Mouse (Mus musculus): ENCODE results near the gene Cbx8. TPM values are rescaled to one million over a fixed set of nuclear protein-coding genes. Genes with fewer than 3 reads are reported as not detected.

The Cbx8 gene
- polyA plus RNA-seq, 1 experiment from 2014 or later, result 10.1 TPM

DNA sequence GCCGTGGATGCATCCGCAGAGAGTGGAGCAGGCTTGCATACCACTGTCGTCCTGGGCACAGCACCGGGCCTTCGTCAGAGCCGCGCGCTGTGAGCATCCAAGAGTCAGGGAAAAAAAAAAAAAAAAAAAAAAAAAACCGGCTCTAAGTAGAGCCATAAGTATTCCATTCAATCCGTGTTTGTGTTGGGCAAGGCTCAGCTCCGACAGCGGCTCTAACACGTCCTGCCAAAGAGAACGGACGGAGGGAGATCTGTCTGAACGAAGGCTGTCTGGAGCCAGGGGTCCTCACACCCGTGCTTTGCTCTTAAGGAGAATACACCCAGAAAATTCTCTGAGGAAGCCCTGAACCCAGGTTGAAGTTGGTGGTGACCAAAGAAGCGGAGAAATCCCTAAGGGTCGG, 6.1 kb downstream of the Cbx8 start:
- Histone ChIP-seq H3K4me3 (ENCODE audit: low read depth, low read length) (peak overlapping the region; percentile 38), H3K36me3 (ENCODE audit: control insufficient read depth, insufficient read depth, low read length) (peaks cover 31% of the 10 kb centered on the region), H3K4me1 (ENCODE audit: control insufficient read depth, insufficient read depth, low read length) (peaks cover 22% of the 10 kb centered on the region), H3K27ac (replicated peaks; ENCODE audit: low read depth, low read length) (no peak overlapping the region), H3K9ac (ENCODE audit: low read depth, low read length) (no peak overlapping the region), H3K27me3 (replicated peaks; ENCODE audit: control insufficient read depth, insufficient read depth, low read length) (peaks cover 47% of the 10 kb centered on the region), H3K4me2 (ENCODE audit: low read depth, low read length) (peak overlapping the region; percentile 58), H3K9me3 (ENCODE audit: control insufficient read depth, low read length) (no peaks in the 10 kb centered on the region)
- 3% methylated on average over 19 of the region's 19 CpGs for WGBS
- DNase-seq (ENCODE audit: low spot score) (no peak), ATAC-seq (ENCODE audit: low read depth) (0 out of 2 replicates have a peak, but pooled peaks have one; percentile 20)

DNA sequence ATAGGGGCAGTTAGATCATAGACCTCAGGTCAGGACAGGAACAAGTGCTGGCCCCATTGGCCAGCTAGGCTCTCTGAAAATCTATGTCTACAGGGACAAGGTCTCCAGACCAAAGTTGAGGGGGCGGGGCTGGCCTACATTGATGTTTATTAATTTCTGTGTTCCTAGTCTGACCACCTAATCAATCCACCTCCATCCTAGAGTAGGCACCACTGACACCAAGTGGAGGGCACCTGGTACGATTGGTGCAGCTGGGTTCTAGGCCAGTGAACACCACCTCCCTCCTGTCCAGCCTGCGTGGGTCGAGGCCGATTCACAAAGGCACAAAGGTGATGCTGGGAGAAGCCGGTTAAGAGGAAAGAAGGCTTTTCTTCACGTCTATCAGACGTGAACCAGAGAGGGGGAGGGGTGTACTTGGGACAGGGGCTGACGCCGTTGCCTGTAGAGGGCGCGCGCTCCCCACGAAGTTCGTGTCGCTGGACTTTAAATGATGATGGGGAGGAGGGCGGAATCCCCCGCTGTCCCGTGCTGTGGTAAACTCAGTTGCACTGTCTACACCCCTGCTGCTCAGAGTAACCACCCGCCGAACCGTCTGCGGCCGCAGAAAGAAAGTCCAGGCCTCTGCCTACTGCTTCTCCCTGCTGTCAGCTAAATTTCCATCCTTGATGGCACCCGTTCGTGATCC, 6.8 kb downstream of the Cbx8 start:
- H3K4me2 ChIP-seq (ENCODE audit: low read depth, low read length), result peak overlapping the region; percentile 58
- ATAC-seq (ENCODE audit: low read depth) (peak; percentile 72), DNase-seq (ENCODE audit: low spot score) (peak; percentile 89)
- peaks cover 20% of the 10 kb centered on the region for H3K4me1 ChIP-seq (ENCODE audit: control insufficient read depth, insufficient read depth, low read length)
- WGBS, result 2% methylated on average over 26 of the region's 26 CpGs
- no peak overlapping the region for H3K9ac ChIP-seq (ENCODE audit: low read depth, low read length)
- H3K27ac ChIP-seq (replicated peaks; ENCODE audit: low read depth, low read length), result no peak overlapping the region
- peaks cover 35% of the 10 kb centered on the region for H3K36me3 ChIP-seq (ENCODE audit: control insufficient read depth, insufficient read depth, low read length)
- no peaks in the 10 kb centered on the region for H3K9me3 ChIP-seq (ENCODE audit: control insufficient read depth, low read length)
- peak overlapping the region; percentile 38 for H3K4me3 ChIP-seq (ENCODE audit: low read depth, low read length)
- H3K27me3 ChIP-seq (replicated peaks; ENCODE audit: control insufficient read depth, insufficient read depth, low read length), result peaks cover 44% of the 10 kb centered on the region

DNA sequence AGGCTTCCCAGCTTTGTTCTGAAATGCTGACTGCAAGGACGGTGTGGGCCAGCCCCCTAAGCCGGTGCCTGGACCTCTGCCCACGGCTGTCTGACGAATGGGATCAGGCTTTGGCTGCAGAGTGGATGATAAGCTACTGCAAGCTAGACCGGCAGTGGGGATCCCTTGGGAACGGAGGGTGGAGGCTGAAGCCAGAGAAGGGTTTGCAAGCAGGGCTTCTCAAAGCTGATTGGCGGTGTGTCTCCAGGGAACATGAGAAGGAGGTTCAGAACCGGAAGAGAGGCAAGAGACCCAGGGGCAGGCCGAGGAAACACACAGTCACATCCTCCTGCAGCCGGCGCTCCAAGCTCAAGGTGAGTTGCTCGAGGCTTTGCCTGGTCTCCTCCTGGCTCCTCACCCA, 14.6 kb downstream of the Cbx8 start:
- DNase-seq (ENCODE audit: low spot score), result peak; percentile 87
- H3K4me2 ChIP-seq (ENCODE audit: low read depth, low read length), result peak overlapping the region; percentile 74
- peaks cover 6% of the 10 kb centered on the region; the same call in 1 of the 2 replicates for H3K27me3 ChIP-seq (replicated peaks; ENCODE audit: control insufficient read depth, insufficient read depth, low read length)
- H3K9ac ChIP-seq (ENCODE audit: low read depth, low read length), result peak overlapping the region; percentile 32; the same call in 1 of the 2 replicates
- no peak overlapping the region for H3K4me3 ChIP-seq (ENCODE audit: low read depth, low read length)
- H3K36me3 ChIP-seq (ENCODE audit: control insufficient read depth, insufficient read depth, low read length), result peaks cover 51% of the 10 kb centered on the region
- no peaks in the 10 kb centered on the region for H3K9me3 ChIP-seq (ENCODE audit: control insufficient read depth, low read length)
- WGBS, result 36% methylated on average over 12 of the region's 12 CpGs
- H3K27ac ChIP-seq (replicated peaks; ENCODE audit: low read depth, low read length), result no peak overlapping the region
- peaks cover 34% of the 10 kb centered on the region for H3K4me1 ChIP-seq (ENCODE audit: control insufficient read depth, insufficient read depth, low read length)
- ATAC-seq (ENCODE audit: low read depth), result no peak

DNA sequence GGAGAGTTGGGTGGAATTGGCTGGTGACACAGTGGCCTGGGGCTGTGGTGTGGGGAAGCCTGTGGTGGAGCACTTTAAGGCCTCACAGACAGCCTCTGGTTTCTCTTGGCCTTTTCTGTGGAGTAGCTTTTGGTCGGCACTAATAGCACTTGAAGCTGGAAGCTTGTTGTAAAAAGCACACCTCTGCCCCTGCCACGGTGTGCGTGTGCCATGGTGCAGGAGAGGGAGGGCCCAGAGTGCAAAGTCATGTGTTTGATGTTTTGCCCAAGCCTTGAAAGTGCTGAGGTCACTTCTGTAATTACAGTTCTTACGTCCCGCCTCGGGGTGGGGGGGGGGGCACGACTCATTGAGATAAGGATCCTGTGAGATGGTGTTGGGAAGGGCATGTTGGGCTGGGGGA, 16.5 kb downstream of the Cbx8 start:
- Histone ChIP-seq H3K27me3 (replicated peaks; ENCODE audit: control insufficient read depth, insufficient read depth, low read length) (peaks cover 10% of the 10 kb centered on the region; the same call in 1 of the 2 replicates), H3K36me3 (ENCODE audit: control insufficient read depth, insufficient read depth, low read length) (peaks cover 33% of the 10 kb centered on the region), H3K4me3 (ENCODE audit: low read depth, low read length) (peak overlapping the region; percentile 96)

DNA sequence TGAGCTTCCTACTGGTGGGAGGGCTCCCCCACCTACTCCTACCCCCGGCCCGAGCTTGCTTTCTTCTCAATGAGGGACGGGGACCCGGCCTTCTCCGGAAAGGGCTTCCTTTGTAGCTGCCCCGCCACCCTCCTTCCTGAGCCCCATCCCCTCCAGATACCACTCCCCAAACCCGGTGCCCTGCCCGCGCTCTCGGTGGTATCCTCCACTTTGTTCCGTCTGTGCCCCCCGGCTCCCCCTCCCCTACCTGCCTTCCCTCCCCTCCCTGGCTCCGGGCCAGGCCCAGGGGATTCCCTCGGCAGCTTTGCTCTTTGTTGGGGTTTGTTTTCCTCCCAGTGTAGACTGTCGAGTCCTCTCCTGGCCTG, 17.2 kb downstream of the Cbx8 start:
- peak overlapping the region; percentile 92 for H3K9ac ChIP-seq (ENCODE audit: low read depth, low read length)
- H3K27me3 ChIP-seq (replicated peaks; ENCODE audit: control insufficient read depth, insufficient read depth, low read length), result peaks cover 10% of the 10 kb centered on the region; the same call in 1 of the 2 replicates
- WGBS, result 2% methylated on average over 13 of the region's 15 CpGs
- H3K4me3 ChIP-seq (ENCODE audit: low read depth, low read length), result peak overlapping the region; percentile 96
- peak overlapping the region; percentile 74 for H3K4me2 ChIP-seq (ENCODE audit: low read depth, low read length)
- peak overlapping the region; percentile 92 for H3K27ac ChIP-seq (replicated peaks; ENCODE audit: low read depth, low read length)
- peak; percentile 0; the same call in 1 of the 2 replicates for ATAC-seq (ENCODE audit: low read depth)
- H3K4me1 ChIP-seq (ENCODE audit: control insufficient read depth, insufficient read depth, low read length), result peaks cover 34% of the 10 kb centered on the region
- H3K9me3 ChIP-seq (ENCODE audit: control insufficient read depth, low read length), result no peaks in the 10 kb centered on the region
- DNase-seq (ENCODE audit: low spot score), result peak; percentile 70
- peaks cover 27% of the 10 kb centered on the region for H3K36me3 ChIP-seq (ENCODE audit: control insufficient read depth, insufficient read depth, low read length)

More for the DNA sequence above, 16.5 kb downstream of the Cbx8 start:
- no peak for DNase-seq (ENCODE audit: low spot score)
- Histone ChIP-seq H3K9ac (ENCODE audit: low read depth, low read length) (peak overlapping the region; percentile 92), H3K4me1 (ENCODE audit: control insufficient read depth, insufficient read depth, low read length) (peaks cover 34% of the 10 kb centered on the region), H3K9me3 (ENCODE audit: control insufficient read depth, low read length) (no peaks in the 10 kb centered on the region), H3K4me2 (ENCODE audit: low read depth, low read length) (peak overlapping the region; percentile 74), H3K27ac (replicated peaks; ENCODE audit: low read depth, low read length) (peak overlapping the region; percentile 92)
- WGBS, result 12% methylated on average over 7 of the region's 7 CpGs
- ATAC-seq (ENCODE audit: low read depth), result no peak

DNA sequence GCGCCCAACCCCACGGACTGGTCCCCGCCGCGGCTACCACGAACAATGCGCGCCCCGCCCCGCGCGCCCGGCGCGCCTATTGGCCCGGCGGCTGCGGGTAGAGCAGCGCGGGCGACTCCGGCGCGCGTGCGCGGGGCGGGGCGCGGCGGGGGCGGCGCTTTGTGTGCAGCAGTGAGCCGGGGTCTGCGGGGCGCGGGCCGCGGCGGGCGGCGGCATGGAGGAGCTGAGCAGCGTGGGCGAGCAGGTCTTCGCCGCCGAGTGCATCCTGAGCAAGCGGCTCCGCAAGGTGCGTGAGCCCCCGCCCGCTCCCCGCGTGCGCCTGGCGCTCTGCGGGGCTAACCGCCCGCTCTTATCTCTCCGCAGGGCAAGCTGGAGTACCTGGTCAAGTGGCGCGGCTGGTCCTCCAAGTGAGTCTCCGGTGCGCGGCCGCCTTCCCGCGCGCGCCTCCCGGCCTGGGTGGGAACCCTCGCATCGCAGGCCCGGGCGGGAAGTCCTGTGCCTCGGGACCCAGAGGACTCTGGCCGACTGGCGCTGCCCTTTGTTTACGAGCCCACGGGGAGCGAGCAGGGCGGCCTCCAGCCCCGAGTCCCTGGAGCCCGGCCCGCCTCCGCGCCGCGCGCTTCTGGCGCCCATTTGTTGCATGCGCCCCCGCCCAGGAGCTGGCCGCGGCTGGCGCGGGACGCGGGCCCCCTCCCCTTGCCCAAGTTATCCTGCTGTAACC, 17.7 kb downstream of the Cbx8 start, which contains the start of gene Cbx2:
Gene Cbx2 (plus strand): TSS at position 68 of the 721 bp plus-strand sequence.
- DNase-seq (ENCODE audit: low spot score), result peak; percentile 95
- peak; percentile 96 for ATAC-seq (ENCODE audit: low read depth)
- Histone ChIP-seq H3K4me3 (ENCODE audit: low read depth, low read length) (peak within 1 kb of the TSS; percentile 96), H3K4me2 (ENCODE audit: low read depth, low read length) (peak within 1 kb of the TSS; percentile 74), H3K9me3 (ENCODE audit: control insufficient read depth, low read length) (no peaks in the 10 kb centered on the region), H3K36me3 (ENCODE audit: control insufficient read depth, insufficient read depth, low read length) (peaks cover 21% of the 10 kb centered on the region), H3K27ac (replicated peaks; ENCODE audit: low read depth, low read length) (peak within 1 kb of the TSS; percentile 92), H3K4me1 (ENCODE audit: control insufficient read depth, insufficient read depth, low read length) (peaks cover 34% of the 10 kb centered on the region), H3K9ac (ENCODE audit: low read depth, low read length) (peak within 1 kb of the TSS; percentile 92), H3K27me3 (replicated peaks; ENCODE audit: control insufficient read depth, insufficient read depth, low read length) (peaks cover 10% of the 10 kb centered on the region; the same call in 1 of the 2 replicates)
- WGBS, result under 1% methylated on average over 20 of the region's 99 CpGs

DNA sequence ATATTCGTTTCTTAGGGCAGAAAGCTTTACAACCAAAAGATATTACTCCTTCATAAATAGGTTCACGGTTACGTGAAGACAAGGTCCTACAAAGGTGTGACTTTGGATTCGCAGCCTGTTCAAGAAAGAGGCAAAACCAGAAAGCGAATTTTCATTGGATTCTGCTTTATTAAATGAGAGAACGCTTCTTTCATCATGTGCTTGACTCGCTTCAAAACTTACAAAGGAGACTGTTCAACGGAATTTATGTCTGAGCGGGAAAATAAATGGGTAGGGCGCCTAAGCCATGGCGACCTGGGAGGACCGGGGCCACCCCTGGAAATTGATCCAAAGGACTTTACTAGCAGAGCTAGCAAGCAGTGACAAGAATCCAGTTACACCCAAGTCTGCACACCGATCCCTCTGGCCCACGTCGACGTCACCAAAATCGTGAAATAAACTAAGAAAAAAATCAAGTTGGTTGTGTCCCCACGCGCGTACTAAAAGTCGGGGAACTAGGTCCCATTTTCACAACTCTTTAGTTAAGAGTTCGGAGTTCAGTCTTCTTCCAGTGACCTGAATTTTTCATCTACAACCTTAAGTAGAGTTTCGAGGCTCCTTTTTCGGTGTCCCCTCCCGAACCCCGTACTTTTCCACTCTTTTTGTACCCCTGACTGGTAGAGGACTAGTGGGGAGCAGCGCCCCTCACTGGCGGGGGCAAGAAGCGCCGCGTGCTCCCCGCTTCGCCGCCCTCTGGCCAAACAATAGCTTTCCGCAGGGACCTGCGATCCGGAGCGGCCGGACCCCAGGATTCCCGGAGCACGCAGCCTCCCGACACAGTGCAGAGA, 18.5 kb downstream of the Cbx8 start:
- H3K4me3 ChIP-seq (ENCODE audit: low read depth, low read length), result peak overlapping the region; percentile 96

DNA sequence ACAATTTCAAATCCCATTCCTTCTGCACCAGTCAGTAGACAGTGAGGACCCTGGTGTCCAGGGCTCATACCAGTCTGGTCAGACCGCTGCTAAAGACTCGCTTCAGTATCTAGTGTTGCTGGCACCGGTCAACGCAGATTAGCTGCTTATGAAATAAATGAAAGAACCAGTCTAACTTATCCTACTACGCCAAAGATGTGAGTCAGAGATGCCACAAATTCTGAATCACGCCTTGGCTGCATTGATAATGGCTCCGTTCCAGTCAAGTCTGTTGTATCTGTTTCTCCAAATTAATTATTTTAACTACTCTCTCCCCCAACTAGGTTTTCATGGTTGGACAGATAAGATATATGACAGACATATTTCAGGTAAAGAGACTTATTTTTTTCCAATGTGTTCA, 19.6 kb downstream of the Cbx8 start:
- H3K9me3 ChIP-seq (ENCODE audit: control insufficient read depth, low read length), result no peaks in the 10 kb centered on the region
- H3K4me3 ChIP-seq (ENCODE audit: low read depth, low read length), result no peak overlapping the region
- peaks cover 28% of the 10 kb centered on the region for H3K4me1 ChIP-seq (ENCODE audit: control insufficient read depth, insufficient read depth, low read length)
- DNase-seq (ENCODE audit: low spot score) (no peak), ATAC-seq (ENCODE audit: low read depth) (no peak)
- WGBS, result 86% methylated on average over 7 of the region's 7 CpGs
- peaks cover 10% of the 10 kb centered on the region; the same call in 1 of the 2 replicates for H3K27me3 ChIP-seq (replicated peaks; ENCODE audit: control insufficient read depth, insufficient read depth, low read length)
- H3K27ac ChIP-seq (replicated peaks; ENCODE audit: low read depth, low read length), result no peak overlapping the region
- H3K4me2 ChIP-seq (ENCODE audit: low read depth, low read length), result no peak overlapping the region
- H3K9ac ChIP-seq (ENCODE audit: low read depth, low read length), result no peak overlapping the region
- 0 out of 2 replicates have a peak, but pooled peaks cover 3% of the 10 kb centered on the region for H3K36me3 ChIP-seq (ENCODE audit: control insufficient read depth, insufficient read depth, low read length)

More for the DNA sequence above, 18.5 kb downstream of the Cbx8 start:
- Histone ChIP-seq H3K9me3 (ENCODE audit: control insufficient read depth, low read length) (no peaks in the 10 kb centered on the region), H3K27ac (replicated peaks; ENCODE audit: low read depth, low read length) (peak overlapping the region; percentile 92), H3K4me2 (ENCODE audit: low read depth, low read length) (peak overlapping the region; percentile 74), H3K9ac (ENCODE audit: low read depth, low read length) (peak overlapping the region; percentile 92), H3K27me3 (replicated peaks; ENCODE audit: control insufficient read depth, insufficient read depth, low read length) (peaks cover 10% of the 10 kb centered on the region; the same call in 1 of the 2 replicates), H3K4me1 (ENCODE audit: control insufficient read depth, insufficient read depth, low read length) (peaks cover 34% of the 10 kb centered on the region), H3K36me3 (ENCODE audit: control insufficient read depth, insufficient read depth, low read length) (peaks cover 13% of the 10 kb centered on the region)
- DNase-seq (ENCODE audit: low spot score) (no peak), ATAC-seq (ENCODE audit: low read depth) (no peak)
- 3% methylated on average over 40 of the region's 42 CpGs for WGBS
